Mouse (Mus musculus) adrenal gland, postnatal 36 days (tissue): ENCODE results near the gene Hdac4. TPM values are rescaled to one million over a fixed set of nuclear protein-coding genes. Genes with fewer than 3 reads are reported as not detected.

Experiments
- DNase-seq, 2 experiments: peaks; one replicate each; pipeline ENCODE4 v3.0.0; 2021; ENCODE audit warnings: mixed read lengths in 1 of 2
- total RNA-seq, 2 experiments: library from RNA; stranded (reverse); gene quantifications; 2 replicates each; pipeline ENCODE4 v1.2.3; 2021

The Hdac4 gene
- total RNA-seq, 2 experiments from 2014 or later: 76.9 to 97.4 TPM

GRCm38 (mm10) chr1:92100371-92100891 lies 95.1 kb downstream of the Hdac4 start:
- DNase-seq: peak; percentile 67 to 77

- no peak for DNase-seq
Measured at GRCm38 (mm10) chr1:92099964-92100363, 95.5 kb downstream of the Hdac4 start.

- DNase-seq: peak; percentile 74 to 77
Measured at GRCm38 (mm10) chr1:92099502-92099901, 96.0 kb downstream of the Hdac4 start.

GRCm38 (mm10) chr1:92098456-92098855 lies 97.0 kb downstream of the Hdac4 start:
- DNase-seq: peak in 1 of 2 experiments; percentile 39

- DNase-seq: no peak
Measured at GRCm38 (mm10) chr1:92096991-92097525, 98.4 kb downstream of the Hdac4 start.

GRCm38 (mm10) chr1:92092286-92092685 lies 103.2 kb downstream of the Hdac4 start:
- peak; percentile 68 to 72 for DNase-seq

GRCm38 (mm10) chr1:92087821-92088220 lies 107.7 kb downstream of the Hdac4 start:
- DNase-seq: no peak

- no peak for DNase-seq
Measured at GRCm38 (mm10) chr1:92087343-92087742, 108.2 kb downstream of the Hdac4 start.

- DNase-seq: peak; percentile 34 to 57
Measured at GRCm38 (mm10) chr1:92086841-92087240, 108.7 kb downstream of the Hdac4 start.

- DNase-seq: no peak
Measured at GRCm38 (mm10) chr1:92086277-92086813, 109.2 kb downstream of the Hdac4 start.

- DNase-seq: no peak
Measured at GRCm38 (mm10) chr1:92084738-92085137, 110.8 kb downstream of the Hdac4 start.

- no peak for DNase-seq
Measured at GRCm38 (mm10) chr1:92084004-92084403, 111.5 kb downstream of the Hdac4 start.

GRCm38 (mm10) chr1:92082837-92083541 lies 112.5 kb downstream of the Hdac4 start:
- no peak for DNase-seq

- DNase-seq: no peak
Measured at GRCm38 (mm10) chr1:92082156-92082836, 113.2 kb downstream of the Hdac4 start.

- peak in 1 of 2 experiments; percentile 26 for DNase-seq
Measured at GRCm38 (mm10) chr1:92079982-92080537, 115.4 kb downstream of the Hdac4 start.

GRCm38 (mm10) chr1:92075312-92075711 lies 120.2 kb downstream of the Hdac4 start:
- DNase-seq: peak in 1 of 2 experiments; percentile 61

GRCm38 (mm10) chr1:92074655-92075054 lies 120.8 kb downstream of the Hdac4 start:
- no peak for DNase-seq

- no peak for DNase-seq
Measured at GRCm38 (mm10) chr1:92069932-92070677, 125.4 kb downstream of the Hdac4 start.

- DNase-seq: no peak
Measured at GRCm38 (mm10) chr1:92069464-92069863, 126.0 kb downstream of the Hdac4 start.

GRCm38 (mm10) chr1:92064307-92064706 lies 131.2 kb downstream of the Hdac4 start:
- no peak for DNase-seq

- DNase-seq: no peak
Measured at GRCm38 (mm10) chr1:92063271-92063670, 132.2 kb downstream of the Hdac4 start.
